Mouse (Mus musculus) gonadal fat pad, adult 2 months (tissue): ENCODE results near the gene Irf4. TPM values are rescaled to one million over a fixed set of nuclear protein-coding genes. Genes with fewer than 3 reads are reported as not detected.

Source experiments
- DNase-seq: peaks from one replicate; pipeline ENCODE4 v3.0.0-alpha.2; 2012; ENCODE audit warnings: low read depth
- polyA plus RNA-seq: library from polyadenylated mRNA; depleted of rRNA; stranded (reverse); fragments of >200 nt; gene quantifications from 2 replicates; pipeline ENCODE4 v1.2.3, GENCODE M21; 2012

Gene Irf4
- polyA plus RNA-seq, 1 experiment = 2.3 TPM

- no peak for DNase-seq
Measured at GRCm38 (mm10) chr13:30738310-30738840, 10.7 kb upstream of the Irf4 start.

GRCm38 (mm10) chr13:30741172-30741571 lies 7.9 kb upstream of the Irf4 start:
- DNase-seq = no peak

DNA sequence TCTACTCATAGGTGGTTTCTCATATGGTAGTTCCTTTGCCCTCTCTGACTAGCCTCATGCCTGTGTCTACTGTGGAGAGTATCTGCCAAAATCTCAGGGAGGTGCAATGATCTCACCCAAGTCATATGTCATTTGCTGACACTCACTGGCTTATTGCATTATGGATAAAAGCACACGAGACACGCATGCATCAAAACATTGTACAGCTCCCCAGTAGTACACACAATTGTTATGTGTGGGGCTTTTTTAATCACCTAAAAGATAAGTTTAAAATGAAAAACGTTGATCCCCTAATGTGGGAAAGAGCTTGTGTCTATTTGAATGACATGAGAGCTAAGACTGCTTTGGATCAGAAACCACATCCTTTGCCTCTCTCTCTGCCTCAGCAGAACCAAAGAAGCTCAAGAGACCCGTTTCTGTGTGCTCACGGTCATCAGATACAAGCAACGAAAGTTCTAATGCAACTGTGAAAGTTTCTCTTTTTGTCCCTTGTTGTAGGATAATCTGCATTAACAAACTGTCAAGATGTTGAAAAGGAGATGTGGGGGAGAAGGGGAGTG lies 6.5 kb upstream of the Irf4 start:
- no peak for DNase-seq

DNA sequence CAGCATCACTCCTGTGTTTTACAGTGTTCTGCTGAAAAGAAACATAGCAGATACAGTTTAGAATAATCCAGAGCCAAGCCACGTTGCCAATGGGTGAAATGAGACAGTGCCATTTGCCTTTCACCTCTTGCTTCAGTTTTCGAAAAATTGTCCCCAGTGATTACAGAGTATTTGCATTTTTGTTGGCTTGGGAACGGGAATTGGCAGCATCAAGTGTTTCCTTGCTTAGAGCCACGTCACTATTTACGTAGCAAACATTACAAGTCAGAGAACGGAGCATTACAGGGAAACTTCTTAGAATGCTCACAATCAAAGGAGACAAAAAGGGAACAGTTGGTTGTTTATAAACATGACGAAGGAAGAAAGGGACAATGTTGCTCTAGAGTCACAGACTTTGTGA lies 3.9 kb upstream of the Irf4 start:
- no peak for DNase-seq

DNA sequence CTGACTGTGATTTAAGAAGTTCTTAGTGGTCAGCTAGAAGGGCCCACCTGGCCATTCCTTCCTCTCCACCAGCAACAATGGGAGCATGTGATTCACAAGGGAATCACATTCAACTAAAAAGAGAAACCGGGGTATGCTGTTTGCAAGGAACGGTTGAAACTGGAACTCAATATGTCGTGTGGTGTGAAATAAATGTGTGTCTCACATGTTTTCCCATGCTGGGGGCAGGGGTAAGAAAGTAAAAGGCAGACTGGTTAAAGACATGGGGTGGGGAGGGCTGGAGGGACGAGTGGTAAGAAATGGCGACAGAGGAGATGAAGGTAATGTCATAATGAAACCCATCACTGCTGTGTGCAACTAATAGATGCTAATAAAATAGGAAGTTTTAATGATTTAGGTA lies 2.0 kb upstream of the Irf4 start:
- no peak for DNase-seq

- DNase-seq = no peak
Measured at GRCm38 (mm10) chr13:30747504-30747903, 1.5 kb upstream of the Irf4 start.

GRCm38 (mm10) chr13:30748321-30748720 lies 705 bp upstream of the Irf4 start:
- DNase-seq = no peak

- no peak for DNase-seq
Measured at GRCm38 (mm10) chr13:30749557-30750141, 623 bp downstream of the Irf4 start.

DNA sequence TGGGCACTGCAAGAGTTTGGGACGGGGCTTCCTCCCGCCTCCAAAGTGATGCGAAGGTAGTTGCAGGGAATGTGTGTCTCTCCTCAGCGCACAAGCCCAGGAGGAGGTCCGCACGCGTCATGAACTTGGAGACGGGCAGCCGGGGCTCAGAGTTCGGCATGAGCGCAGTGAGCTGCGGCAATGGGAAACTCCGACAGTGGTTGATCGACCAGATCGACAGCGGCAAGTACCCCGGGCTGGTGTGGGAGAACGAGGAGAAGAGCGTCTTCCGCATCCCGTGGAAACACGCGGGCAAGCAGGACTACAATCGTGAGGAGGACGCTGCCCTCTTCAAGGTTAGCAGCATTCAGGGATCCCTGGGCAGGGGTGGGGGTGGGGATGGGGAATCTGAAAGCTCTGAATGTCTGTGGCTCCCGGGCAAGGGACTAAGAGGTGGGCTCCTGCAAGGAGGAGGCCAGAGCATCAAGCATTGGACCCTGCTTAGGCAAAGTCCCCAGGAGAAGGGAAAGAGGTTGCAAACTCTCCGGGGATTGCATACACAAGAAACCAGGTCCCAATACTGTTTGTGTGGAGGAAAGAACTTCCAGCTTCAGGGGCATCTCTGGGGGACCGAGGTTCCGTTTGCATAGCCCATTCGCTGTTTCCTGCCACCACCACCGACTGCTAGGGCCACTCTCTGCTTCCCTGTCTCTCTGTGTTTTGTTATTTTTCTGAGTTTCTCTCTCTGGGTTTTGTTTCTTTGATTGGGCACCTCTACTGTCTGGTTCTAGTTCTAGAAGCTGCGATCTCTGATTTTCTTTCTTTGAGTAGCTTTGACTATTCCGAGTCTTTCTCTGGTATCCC lies 1.7 kb downstream of the Irf4 start:
- no peak for DNase-seq

DNA sequence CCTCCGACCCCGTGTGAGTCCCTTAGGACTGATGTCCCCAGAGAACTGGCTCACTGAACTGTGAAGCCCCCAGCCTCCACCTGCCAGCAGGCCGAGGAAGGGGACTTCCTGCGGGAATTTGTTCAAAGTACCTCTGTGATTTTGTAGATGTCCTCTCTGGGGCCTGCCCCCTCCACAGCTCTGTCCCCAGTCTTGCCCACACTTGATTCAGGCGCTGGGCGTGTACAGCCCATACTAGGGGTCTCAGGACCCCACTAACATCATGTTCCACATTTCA lies 2.2 kb downstream of the Irf4 start:
- DNase-seq = no peak

DNA sequence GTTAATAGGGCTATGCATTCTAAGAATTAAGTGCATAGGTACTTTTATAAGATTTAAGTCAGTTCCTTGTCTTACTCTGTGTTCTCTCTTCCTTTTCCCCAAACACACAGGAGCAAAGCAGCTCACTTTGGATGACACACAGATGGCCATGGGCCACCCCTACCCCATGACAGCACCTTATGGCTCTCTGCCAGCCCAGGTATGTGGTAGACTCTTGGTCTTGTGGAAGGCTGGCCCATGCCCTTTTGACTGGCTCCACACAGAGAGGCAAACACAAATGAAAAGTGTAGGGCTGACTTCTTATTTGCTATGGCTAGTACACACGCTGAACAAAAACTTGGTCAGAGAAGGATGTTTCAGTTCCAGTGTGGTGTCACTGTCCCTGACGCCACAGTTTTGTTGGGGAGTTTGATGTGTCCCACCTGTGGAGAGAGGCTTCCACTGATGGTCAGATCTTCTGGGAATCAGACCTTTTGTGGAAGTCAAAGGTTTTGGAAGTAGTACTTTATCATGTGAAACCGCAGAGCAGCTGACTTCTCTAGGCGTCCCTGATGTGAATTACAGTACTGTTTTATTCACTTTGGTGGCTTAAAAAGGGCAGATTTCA lies 3.7 kb downstream of the Irf4 start:
- DNase-seq = no peak

- DNase-seq = no peak
Measured at GRCm38 (mm10) chr13:30753441-30753840, 4.4 kb downstream of the Irf4 start.

DNA sequence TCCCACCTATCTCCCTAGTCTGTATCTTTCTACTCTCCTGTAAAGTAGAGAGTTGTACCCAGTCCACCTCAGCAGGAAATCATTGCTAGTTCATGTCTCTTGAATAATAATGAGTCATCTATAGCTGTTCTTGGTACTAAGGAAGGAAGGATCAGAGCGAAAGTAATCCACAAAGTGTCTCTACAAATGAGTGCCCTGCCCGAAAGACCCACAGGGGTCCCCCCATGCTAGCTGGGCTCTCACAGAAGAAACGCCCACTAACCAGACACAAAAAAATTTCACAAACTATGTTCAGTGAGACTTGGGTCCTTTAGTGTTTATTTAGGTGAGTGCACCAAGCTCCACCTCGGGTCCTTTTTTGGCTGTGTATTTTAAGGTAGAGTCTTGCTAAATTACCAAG lies 5.0 kb downstream of the Irf4 start:
- DNase-seq = no peak

- no peak for DNase-seq
Measured at GRCm38 (mm10) chr13:30754825-30755476, 5.9 kb downstream of the Irf4 start.

- DNase-seq = no peak
Measured at GRCm38 (mm10) chr13:30755577-30755976, 6.6 kb downstream of the Irf4 start.

DNA sequence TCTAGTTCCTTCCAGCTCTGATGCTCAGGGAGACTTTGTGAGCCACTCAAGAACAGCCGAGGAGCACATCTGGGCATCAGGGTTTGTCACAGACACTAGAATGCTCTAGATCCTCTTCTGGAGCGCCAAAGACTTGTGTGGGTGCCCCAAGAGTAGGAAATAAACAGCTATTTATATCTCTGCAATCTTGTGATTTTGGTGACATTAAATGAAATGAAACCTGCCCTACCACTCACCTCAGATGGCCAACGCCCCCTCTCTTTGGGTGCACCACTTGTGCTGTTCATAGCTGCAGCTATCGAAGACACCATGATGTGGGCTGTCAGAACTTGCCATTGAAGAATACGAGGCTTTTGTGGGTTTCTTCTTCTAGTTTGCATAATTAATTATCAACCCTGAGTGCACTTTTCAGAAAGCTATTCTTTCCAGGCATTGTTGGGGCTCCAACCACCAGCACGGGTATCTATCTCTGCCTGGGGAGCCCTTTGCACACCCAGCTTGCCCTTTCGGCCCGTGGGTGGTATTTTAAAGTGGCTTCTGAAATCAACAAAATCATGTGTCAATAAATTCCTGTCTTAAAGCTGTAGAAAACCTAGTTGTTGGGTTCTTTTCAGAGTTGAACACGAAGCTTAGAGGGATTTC lies 7.1 kb downstream of the Irf4 start:
- no peak for DNase-seq

DNA sequence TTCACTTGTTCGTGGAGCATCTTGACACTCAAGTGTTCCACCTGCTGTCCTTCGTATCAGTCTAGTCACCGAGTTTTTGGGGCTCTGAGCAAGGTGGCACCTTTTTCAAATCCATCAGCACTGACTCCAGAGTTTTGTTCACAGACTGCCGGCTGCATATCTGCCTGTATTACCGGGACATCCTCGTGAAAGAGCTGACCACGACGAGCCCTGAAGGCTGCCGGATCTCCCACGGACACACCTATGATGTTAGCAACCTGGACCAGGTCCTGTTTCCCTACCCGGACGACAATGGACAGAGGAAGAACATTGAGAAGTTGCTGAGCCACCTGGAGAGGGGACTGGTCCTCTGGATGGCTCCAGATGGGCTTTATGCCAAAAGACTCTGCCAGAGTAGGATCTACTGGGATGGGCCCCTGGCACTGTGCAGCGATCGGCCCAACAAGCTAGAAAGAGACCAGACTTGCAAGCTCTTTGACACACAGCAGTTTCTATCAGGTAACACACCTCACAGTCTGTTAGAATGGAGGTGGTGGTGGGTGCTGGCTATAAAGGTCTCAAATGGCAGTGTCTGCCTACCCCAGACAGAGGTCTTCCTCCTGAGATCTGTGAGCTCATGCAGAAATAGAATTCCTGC lies 8.4 kb downstream of the Irf4 start:
- DNase-seq = no peak

- DNase-seq = no peak
Measured at GRCm38 (mm10) chr13:30758789-30759381, 9.9 kb downstream of the Irf4 start.

GRCm38 (mm10) chr13:30760374-30761090 lies 11.5 kb downstream of the Irf4 start:
- DNase-seq = no peak

GRCm38 (mm10) chr13:30761151-30761631 lies 12.2 kb downstream of the Irf4 start:
- no peak for DNase-seq
